Mouse (Mus musculus) 3T3-L1 (cell line): ENCODE data around the gene Cfap52.

Experiments used
- DNase-seq: peaks from one replicate; pipeline ENCODE4 v3.0.0-alpha.2; 2015; ENCODE audit warnings: low read depth, low spot score

The Cfap52 gene

DNA sequence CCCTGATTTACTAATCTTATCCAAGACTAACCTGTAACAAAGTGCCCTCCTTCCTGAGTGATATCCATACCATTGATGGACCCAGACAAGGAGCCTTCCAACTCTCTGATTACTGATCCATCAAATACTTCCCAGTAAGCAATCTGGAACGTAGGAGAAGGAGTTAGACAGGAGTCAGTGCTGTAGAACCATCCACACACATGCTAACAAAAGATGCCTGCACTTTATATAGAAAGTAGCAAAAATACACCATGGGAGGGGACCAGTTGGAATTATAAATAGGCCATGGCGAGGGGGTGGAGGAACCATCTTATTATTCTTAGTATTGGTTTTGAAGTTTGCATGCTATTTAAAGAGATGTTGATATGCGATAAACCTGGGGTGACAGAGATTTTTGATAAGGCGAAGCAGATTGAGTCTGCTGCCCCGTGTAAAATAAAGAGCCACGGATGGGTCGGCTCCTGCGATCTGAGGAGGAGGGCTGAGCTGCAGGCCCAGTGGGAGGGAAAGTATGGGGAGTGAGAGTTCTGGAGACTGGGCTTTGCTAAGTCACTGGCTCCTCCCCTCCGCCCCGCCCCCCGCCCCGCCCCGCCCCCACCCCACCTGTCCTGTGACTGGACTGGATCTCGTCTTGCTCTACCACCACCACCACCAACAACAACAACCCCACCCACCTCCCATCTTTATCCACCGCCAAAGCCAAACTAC lies 38.9 kb downstream of the Cfap52 start:
- no peak for DNase-seq

DNA sequence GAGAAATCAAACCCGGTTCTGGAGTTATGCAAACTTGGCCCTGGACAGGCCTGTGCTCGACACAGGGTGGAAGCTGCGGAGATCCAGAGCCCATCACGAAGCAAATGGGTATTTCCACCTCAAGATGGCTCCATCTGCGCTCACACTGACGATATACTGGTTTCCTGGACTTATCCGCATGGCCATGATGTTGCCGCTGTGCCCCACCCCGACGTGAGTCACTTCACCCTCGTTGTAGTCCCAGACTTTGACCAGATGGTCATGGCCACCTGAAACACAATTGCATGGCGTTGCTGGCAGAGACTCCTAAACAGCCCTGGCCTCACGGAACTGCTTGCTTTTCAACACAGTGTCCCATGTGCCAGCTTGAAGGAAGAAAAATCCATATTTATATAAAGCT lies 40.5 kb downstream of the Cfap52 start:
- no peak for DNase-seq

DNA sequence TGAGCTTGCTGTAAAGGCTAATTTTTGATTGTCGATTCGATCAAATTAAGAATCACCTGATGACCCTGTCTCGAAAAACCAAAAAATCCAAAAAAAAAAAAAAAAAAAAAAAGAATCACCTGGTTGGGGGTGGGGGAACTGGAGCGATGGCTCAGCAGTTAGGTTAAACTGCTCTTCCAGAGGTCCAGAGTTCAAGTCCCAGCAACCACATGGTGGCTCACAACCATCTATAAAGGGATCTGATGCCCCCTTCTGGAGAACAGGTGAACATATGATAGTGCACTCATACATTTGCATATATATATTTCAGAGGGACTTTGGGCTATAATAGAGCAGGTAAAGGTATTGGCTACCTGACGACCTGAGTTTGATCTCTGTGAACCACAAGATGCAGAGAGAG lies 41.7 kb downstream of the Cfap52 start:
- no peak for DNase-seq

DNA sequence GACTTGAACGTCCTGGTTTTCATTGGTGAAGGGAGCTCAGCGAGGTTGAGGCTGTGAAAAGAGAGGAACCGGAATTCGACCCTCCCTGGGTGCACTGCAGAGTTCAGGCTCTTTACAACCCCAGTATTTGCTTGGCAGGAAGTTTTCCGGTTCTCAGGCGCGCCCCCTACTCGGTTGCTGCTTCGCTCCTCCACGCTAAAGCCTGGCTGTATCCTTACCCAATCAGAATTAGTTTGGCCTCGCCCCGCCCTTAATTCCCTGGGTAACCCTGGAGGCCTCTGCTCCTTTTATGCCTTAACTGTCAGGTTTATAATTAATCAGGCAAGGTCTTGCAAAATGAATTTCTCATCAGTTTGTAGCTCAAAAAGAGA lies 42.7 kb downstream of the Cfap52 start:
- DNase-seq, result no peak

DNA sequence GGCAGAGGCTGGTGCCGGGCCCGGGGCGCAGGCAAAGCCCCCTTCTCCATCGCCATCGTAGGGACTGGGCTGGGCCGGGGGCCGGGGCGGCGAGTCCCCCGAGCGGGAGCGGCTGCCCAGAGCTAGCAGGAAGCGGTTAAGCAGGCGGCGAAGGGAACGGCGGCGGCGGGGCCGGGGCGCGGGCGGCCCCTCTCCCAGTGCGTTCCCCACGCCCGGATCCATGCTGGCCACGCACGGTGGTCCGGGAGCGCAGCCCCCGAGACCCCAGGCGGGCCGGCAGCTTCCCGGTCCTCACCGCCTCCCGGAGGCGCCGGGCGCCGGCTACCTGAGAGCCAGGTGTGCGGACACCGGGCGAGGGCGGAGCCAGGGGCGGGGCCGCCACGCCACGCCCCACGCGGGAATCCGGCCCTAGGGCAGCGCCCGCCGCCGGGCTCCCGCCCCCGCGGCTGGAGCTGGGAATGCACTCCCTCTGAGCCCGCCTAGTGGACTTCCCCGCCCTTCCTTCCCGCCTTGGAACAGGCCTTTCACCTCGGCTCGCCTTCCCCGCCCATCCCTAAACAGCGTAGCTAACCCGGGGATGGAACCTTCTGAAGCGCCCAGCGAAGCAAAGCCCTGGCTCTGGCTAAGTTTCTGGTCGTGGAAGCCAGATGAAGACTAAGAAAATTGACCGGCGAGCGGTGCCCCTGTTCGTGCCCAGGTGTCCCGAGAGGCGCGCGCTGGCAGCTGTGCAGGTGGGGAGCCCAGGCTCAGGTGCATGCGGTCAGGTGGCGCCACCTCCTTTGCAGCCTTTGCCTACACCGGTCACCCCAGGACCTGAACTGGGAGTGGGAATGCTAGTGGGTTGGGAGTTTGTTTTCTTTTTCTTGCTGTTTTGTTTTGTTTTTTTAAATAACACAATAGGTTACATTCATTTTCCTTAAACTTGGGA lies 43.4 kb downstream of the Cfap52 start, which contains the start of gene Usp43:
Gene Usp43 (minus strand): TSS at position 327 of the 928 bp plus-strand sequence.
- DNase-seq, result no peak

DNA sequence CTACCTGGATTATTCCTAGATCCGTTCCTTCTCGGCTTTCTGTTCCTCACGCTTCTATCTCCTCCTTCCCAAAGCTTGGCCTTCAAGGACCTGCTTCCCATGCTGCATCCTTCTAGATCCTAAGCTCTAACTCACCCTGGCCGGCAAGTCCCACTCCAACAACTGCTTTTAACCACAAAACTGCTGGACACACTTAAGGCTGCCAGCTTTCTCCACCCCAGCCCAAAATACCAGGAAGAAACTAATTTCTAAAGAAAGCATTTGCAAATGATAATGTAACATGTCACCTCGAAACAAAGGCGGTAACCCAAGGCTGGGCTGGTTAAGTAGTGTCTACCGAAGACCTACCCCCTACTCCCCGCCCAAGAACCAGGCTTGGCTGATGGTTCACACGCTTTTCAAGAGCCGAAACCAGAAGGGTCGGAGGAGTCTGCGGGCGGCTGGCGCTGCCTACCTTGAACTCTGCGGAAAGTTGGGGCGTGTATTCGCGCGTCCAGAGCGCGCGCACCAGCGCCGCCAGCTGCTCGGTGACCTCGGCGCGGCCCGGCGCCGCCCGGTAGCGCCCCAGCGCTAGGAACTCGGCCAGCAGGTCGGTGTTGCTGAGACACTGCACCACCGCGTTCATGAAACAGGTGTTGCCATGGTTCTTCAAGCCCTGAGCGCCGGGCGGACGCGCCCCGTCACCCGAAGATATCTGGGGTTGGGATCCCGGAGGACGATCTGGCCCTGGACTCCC lies 44.2 kb downstream of the Cfap52 start:
- no peak for DNase-seq

DNA sequence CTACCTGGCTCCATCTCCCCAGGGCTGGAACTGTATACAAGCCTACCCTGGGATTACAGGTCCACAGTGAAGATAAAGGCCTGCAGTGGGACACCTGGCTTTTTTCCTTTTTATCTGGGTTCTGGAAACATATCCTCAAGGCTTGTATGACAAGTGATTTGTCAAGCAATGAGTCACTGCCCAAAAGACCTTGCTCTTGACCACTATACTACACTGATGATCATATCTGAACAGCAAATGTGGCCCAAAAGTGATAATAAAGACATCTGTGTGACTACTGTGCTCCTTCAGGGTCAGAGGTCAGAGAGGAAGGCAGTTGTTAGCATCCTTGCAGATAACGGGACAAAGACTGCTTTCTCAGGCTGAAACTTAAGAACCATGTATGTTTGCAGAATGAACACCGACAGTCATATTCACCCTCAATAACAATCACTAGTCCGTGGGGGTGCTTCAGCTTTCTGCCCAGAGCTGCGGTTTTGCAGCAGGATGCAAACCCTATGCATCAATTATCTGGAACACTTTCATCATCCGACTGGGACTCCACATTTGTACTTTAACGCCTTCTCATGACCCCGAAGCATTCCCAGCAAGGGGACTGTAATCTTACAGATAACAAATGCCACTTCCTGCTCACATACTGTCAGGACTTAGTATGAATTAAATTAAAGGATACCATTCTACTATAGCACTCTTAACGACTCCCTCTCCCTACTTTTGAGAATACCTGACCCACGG lies 45.1 kb downstream of the Cfap52 start:
- peak; percentile 58 for DNase-seq

DNA sequence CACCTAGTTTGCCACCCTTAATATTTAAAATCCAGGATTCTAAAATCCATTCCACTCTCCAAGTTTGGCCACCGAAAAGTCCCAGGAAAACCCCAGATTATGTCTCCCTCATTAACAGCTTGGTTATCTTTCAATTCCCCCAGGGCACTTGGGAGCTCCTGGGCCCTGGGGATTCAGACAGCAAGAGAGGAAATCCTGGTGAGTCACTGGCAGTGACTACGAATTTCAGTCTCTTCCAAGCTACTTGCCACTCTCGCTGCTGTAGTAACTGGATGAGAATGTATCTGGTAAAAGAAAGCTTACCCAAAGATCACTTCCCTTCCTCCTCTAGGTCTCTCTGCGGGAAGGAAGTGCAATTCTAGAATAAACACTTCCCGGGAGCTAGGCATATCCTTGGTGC lies 45.9 kb downstream of the Cfap52 start:
- DNase-seq, result peak; percentile 75

DNA sequence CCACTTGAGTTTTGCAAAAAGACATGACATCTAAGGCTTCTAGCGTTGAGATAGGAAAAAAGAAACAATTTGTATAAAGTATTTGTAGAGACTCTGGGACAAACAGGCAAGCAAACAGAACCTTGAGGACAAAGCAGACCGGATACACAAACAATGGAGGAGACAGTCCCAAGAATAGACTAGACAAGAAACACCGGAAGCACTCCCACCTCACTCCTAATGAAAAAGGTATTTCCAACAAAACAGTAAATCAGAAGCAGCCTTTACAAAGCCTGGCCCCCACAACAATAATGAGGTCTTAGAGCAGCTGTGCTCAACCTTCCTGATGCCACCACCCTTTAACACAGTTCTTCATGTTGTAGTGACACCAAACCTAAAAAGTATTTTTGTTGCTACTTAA lies 48.3 kb downstream of the Cfap52 start:
- no peak for DNase-seq

DNA sequence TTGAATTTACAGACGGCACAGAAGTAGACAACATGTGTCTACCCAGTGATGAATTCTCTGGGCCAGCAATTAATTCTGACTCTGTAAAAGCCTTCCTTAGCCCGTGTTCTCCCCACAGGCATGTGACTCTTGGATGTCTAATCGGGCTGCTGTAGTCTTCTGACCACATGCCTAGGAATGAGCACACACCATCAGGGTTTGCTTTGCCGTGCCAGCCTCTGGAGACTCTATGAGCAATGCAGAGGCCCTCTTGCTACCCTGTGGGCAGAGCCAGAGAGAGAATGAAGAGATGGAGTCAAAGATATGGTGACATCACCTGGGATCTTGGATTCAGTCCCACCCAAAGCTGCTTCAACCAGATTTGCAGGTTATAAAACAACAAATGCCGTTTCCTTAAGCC lies 54.4 kb downstream of the Cfap52 start:
- DNase-seq, result peak; percentile 63

DNA sequence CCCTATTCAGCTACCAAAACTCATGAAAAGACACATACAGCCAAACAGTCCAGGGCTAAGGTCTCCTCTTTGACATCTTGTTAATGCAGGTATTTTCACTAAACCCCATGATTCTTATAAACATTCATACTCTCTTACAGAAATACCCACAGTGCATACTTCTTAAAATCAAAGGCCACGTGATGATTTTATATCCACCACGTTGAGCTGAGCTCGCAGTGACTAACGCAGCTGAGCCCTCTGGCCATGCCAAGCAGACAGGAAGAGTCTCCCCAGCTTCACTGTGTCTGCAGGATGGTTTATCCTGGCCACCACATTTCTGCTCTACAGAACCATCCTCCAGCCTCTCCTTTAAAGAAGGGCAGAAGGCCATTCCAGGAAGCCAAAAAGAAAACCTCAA lies 61.7 kb downstream of the Cfap52 start:
- DNase-seq, result peak; percentile 56

DNA sequence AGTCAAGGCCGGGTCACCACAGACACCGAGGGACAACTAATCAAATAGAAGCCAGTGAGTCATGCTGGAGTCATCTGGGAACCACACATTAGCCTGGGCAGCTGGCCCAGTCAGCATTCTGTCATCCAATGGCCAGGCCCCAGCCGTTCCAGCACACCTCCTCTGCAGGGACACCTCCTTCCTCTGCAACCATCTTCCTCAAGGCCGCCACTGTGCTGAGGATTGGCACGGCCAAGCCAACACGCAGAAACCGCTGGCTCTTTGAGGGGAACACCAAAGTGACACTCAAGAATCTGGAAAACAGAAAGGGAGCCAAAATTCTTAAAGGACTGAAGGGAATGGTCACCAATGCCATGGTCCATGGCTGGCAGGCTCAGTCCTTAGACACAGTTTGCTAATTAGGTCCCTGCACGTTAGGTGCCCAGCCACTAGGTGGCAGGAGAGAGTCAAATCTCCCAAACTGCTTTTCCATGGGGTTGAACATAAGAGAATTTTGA lies 68.3 kb downstream of the Cfap52 start:
- peak; percentile 99 for DNase-seq

DNA sequence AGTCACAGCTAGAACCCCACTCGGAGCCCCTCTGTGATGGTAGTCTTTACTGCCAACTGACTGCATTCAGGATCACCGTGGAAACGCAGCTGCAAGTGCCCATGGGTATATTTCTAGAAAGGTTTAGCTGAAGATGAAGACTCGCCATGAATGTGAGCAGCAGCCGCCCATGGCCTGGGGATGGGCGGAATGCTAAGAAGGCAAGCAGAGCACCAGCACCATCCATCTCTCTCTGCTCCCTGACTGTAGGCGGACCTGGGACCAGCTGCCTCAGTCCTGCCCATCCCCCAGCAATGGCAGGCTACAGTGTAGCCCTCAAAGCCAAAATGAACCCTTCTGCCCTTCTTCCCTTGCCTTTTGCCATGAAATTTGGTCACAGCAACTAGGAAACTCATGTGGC lies 69.8 kb downstream of the Cfap52 start:
- no peak for DNase-seq

DNA sequence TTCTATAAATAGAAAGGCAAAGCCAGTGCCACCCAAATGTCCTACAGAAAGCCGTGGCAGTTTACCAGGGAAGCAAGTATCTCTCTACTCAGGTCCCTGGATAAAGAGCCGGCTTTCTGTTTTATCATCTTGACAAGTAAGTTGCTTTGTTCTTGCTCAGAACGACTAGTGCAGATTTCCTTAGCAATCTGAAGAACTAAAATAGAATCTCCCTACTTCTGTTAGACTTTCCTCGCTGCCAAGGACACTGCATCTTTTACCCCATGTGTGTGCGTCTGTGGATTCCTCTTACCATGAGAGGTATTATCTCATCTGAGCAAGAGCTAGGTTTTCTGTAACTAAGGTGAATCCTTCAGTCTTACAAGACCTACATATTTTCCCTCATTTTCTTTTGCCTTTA lies 76.9 kb downstream of the Cfap52 start:
- no peak for DNase-seq

DNA sequence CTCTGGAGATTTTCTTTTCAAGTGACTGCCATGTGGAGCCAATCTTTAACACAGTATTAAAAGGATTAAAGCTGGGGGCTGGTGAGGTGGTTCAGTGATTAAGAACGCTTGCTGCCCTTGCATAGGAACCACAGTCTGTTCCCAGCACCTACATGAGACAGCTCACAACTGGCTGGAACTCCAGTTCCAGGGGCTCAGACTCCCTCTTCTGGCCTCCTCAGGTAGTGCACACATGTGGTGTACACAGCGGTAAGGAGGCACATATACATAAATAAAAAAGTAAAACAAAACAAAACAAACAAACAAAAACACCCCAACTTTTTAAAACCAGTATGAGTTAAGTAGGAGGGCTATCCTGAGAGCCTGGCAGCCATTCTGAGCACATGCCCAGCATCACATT lies 79.5 kb downstream of the Cfap52 start:
- no peak for DNase-seq
